Mouse (Mus musculus) embryo, embryonic 11.5 days (tissue): Measurements from ENCODE around the gene Mef2b.
"Not testable (repeated sequence)": the region's sequence is repeated elsewhere in the genome, so short reads cannot be mapped to it uniquely, and the experiment has no call there.

Experiments used
- DNase-seq: peaks from one replicate; pipeline ENCODE4 v3.0.0-alpha.2; 2012; ENCODE audit warnings: low read depth, low spot score

Mef2b gene

GRCm38 (mm10) chr8:70179082-70179481, 39.6 kb downstream of the Mef2b start:
- DNase-seq = no peak

DNA sequence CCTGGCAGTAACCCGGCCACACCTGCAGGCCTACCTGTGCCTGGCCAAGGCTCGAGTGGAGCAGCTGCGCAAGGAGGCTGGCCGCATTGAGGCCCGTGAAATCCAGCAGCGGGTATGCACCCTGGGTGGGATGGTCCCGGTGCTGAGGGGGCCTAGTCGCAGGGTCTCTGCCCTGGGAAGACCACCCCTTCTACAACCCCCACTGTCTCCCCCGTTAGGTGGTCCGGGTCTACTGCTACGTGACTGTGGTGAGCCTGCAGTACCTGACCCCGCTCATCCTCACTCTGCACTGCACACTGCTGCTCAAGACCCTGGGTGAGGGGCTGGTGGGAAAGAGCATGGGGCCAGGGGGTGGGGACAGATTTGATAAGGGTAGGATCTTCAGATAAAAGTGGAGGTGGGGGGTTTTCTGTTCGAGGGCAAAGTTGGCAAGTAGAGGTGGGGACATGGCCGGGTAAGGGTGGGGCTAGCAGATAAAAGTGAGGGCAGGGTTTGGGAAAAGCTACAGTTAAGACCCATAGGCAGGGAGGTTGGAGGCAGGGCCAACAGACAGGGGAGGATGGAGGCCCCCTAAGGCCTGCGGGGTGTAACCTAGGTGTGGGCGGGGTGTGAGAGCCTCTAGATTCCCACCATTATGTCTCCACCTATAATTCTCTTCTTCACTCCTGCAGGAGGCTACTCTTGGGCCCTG, 41.8 kb downstream of the Mef2b start:
- DNase-seq = no peak

DNA sequence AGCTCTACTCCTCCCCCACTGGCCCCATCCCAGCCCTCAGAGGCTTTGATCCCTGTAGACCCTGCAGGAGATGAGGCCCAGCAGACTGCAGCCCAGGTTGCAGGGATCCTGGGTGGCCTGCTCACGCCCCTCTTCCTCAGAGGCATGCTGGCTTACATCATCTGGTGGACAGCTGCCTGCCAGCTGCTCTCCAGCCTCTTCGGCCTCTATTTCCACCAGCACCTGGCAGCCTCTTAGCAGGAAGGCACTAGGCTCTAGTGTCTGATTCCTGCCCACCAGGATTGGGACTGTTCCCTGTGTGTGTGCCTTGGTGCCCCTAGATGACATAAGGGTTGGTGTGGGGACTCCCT, 42.4 kb downstream of the Mef2b start:
- no peak for DNase-seq

- DNase-seq = no peak
These were observed 43.7 kb downstream of the Mef2b start for GRCm38 (mm10) chr8:70183194-70183593.

DNA sequence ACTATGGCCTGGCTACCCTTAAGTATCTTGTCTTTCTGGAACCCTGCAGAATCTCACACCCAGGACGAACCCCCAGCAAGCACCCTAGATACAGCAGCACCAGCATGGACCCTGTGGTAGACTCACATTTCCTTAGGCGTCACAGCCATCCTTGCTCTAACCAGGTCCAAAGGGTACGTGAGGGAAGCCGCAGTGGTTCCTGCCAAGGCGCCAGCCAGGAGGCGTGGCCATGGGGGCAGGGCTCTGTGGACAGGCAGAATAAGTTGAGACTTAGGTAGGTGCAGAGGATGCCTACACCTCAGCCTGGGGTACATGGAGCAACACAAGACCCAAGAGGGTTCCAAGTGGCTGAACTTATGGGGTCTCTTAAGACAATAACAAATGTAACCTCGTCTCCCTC, 49.2 kb downstream of the Mef2b start:
- no peak for DNase-seq

- DNase-seq = no peak
These were observed 53.7 kb downstream of the Mef2b start for GRCm38 (mm10) chr8:70193238-70193637.

- no peak for DNase-seq
These were observed 54.7 kb downstream of the Mef2b start for GRCm38 (mm10) chr8:70194191-70194590.

GRCm38 (mm10) chr8:70195762-70196161, 56.3 kb downstream of the Mef2b start:
- no peak for DNase-seq

GRCm38 (mm10) chr8:70197603-70198002, 58.1 kb downstream of the Mef2b start:
- DNase-seq = no peak

DNA sequence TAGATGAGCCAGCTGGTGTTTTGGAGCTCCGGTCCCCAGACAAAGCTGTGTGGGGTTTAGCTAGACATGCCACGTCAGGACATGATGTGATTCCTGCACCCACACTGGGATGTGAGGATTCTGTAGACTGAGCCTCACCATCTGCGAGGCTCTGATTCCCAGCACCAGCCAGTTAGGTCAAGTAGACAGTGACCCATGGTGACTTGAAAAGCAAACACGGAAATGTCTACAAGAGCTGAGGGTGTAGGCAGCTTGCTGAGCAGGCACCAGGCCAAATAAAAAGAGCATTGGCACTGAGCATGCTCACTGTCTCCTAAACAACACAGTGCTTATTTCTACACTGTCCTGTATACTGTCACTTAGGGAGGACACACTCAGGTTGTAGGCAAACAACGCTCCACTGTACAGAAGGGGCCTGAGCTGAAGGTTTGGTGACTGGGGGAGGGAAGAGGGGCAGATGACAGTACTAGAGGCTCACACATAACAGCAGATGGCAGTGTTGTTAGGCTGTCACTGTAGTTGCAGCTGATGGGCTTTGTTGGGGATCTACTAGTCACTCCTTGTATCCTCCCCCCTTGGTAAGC, 60.7 kb downstream of the Mef2b start:
- DNase-seq = no peak

GRCm38 (mm10) chr8:70201417-70201816, 61.9 kb downstream of the Mef2b start:
- no peak for DNase-seq

DNA sequence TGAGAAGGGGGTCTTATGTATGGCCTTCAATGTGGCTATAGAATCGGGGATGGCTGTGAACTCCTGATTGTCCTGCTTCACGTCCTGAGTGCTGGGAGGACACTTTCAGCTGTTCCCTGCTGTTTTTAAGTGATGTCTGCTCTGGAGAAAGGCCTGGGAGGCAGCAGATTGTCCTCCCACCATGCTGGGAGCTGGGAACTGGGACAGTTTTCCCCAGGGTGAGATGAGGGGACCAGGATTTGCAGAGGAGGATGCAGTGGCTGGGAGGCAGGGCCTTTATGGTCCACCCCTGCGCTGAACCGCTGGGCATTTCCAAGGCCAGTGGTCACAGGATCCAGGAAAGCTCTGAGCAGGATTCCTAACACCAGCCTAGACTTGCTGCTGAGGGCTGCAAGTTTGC, 63.6 kb downstream of the Mef2b start:
- no peak for DNase-seq

DNA sequence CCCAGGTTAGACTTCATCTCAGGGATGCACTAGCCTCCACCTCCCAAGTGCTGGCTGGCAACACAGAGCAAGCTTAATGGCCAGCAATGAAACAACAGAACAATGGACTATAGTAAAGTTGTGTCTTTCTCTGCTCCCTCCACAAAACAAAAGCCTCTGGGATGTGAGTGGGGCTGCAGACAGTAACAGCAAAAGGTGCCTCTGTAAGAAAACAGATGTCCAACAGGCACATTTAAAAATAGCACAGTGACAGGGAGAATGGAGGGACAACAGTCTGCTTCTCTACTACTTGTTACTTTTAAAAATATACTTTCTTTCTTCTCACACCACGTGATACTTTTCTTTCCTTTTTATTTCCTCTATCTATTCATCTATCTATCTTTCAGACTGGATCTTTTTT, 65.2 kb downstream of the Mef2b start:
- no peak for DNase-seq

DNA sequence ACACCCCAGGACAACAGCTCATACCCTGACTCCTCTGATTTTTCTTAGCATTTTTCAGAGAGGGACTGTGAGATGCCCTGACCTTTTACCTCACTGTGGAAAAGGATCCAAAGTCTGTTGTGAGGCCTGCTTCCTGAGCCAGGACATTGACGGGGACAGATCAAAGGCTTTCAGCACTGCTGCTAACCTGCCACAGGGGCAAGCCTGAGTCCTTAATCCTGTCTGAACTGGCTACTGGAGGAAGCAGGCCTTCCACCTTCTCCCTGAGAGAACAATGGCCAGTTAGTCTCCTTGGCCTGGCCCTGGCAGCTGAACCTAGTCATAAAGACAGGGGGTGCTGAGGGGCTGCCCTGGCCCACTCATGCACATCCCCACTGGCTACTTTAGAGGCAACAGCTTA, 68.6 kb downstream of the Mef2b start:
- DNase-seq = no peak

- no peak for DNase-seq
These were observed 71.0 kb downstream of the Mef2b start for GRCm38 (mm10) chr8:70210538-70210937.

- no peak for DNase-seq
These were observed 71.8 kb downstream of the Mef2b start for GRCm38 (mm10) chr8:70211275-70211674.

DNA sequence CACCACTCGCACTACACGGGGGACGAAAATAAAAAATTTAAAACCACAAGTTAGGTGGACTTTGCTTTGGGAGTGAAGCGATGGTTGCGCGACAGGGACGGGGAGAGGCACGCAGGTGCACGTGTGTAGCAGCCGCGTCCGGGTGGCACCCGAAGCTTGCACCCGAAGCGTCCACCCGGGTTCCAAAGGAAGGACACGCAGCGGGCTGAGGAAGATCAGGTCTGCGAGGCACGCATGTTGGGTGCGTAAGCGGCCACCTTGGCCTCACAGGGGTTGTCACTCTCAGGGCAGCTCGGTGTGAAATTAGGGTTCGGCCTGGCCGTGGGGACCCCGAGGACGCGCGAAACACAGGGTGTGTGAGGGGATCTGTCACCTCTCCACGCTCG, 72.2 kb downstream of the Mef2b start:
- DNase-seq = no peak

- peak; percentile 96 for DNase-seq
These were observed 72.9 kb downstream of the Mef2b start, which contains the start of gene Slc25a42 for GRCm38 (mm10) chr8:70212112-70213055. TSS of gene Slc25a42 (minus strand) at chr8:70212305.

- no peak for DNase-seq
These were observed 74.9 kb downstream of the Mef2b start for GRCm38 (mm10) chr8:70214411-70214810.

GRCm38 (mm10) chr8:70215092-70215491, 75.6 kb downstream of the Mef2b start:
- no peak for DNase-seq

DNA sequence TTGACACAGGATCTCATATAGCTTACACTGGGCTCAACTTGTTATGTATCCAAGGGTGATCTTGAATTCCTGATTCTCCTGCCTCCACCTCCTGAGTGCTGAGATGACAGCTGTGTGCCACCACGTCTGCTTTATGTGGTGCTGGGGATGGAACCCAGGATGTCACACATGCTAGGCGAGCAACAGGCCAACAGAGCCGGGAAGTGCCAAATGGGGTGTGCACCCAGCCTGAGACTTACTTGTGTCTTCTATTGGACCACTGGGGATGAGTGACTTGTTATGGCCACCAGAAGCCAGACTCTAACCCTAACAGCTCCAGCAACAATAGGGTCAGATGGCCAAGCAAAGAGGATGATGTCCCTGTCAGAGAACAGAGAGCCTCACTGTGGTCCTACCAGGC, 76.7 kb downstream of the Mef2b start:
- DNase-seq = not testable (repeated sequence)

- DNase-seq = no peak
These were observed 77.1 kb downstream of the Mef2b start for GRCm38 (mm10) chr8:70216566-70216965.
